Mouse (Mus musculus) intestine, embryonic 15.5 days (tissue): ENCODE data around the gene Myl4. TPM values are rescaled to one million over a fixed set of nuclear protein-coding genes. Genes with fewer than 3 reads are reported as not detected.

Experiments
- ATAC-seq: fragments of 200-750 bp; cut with Nextera tagmentation; 2 replicates; pipeline ENCODE4 v1.8.0; 2017; ENCODE audit warnings: moderate TSS enrichment, moderate library complexity
- H3K27ac ChIP-seq: fragments of 300-500 bp; sonication (generic); 2 replicates; pipeline ENCODE4 v1.5.1; 2015; ENCODE audit warnings: mild to moderate bottlenecking, inconsistent platforms
- H3K27me3 ChIP-seq: fragments of 300-500 bp; sonication (generic); replicated peaks from 2 replicates; pipeline ENCODE4 v1.6.1; 2015; ENCODE audit warnings: inconsistent platforms
- H3K36me3 ChIP-seq: fragments of 300-500 bp; sonication (generic); 2 replicates; pipeline ENCODE4 v1.6.1; 2015; ENCODE audit warnings: inconsistent platforms
- H3K4me1 ChIP-seq: fragments of 300-500 bp; sonication (generic); replicated peaks from 2 replicates; pipeline ENCODE4 v1.6.1; 2015; ENCODE audit warnings: inconsistent platforms
- H3K4me2 ChIP-seq: fragments of 300-500 bp; sonication (generic); replicated peaks from 2 replicates; pipeline ENCODE4 v1.6.1; 2015; ENCODE audit warnings: mild to moderate bottlenecking, inconsistent platforms
- H3K4me3 ChIP-seq: fragments of 300-500 bp; sonication (generic); replicated peaks from 2 replicates; pipeline ENCODE4 v1.5.1; 2015; ENCODE audit warnings: inconsistent platforms
- H3K9ac ChIP-seq: fragments of 300-500 bp; sonication (generic); 2 replicates; pipeline ENCODE4 v1.6.1; 2015; ENCODE audit warnings: inconsistent platforms
- H3K9me3 ChIP-seq: fragments of 300-500 bp; sonication (generic); 2 replicates; pipeline ENCODE4 v1.6.1; 2016; ENCODE audit warnings: inconsistent platforms
- WGBS: fragments of 180-500 bp; shearing (Covaris S2); methylation state at CpG from one replicate; pipeline ENCODE4 v1.1.7; 2015; 5-methylcytosine and 5-hydroxymethylcytosine counted together
- polyA plus RNA-seq: library from polyadenylated mRNA; unstranded; fragments of >200 nt; fragmentation: Nextera tagmentation; extraction: Ambion mirVana; gene quantifications from 2 replicates; pipeline ENCODE4 v1.2.1, GENCODE M21; 2015

Gene Myl4
- polyA plus RNA-seq, 1 experiment from 2014 or later, result 6.4 TPM

DNA sequence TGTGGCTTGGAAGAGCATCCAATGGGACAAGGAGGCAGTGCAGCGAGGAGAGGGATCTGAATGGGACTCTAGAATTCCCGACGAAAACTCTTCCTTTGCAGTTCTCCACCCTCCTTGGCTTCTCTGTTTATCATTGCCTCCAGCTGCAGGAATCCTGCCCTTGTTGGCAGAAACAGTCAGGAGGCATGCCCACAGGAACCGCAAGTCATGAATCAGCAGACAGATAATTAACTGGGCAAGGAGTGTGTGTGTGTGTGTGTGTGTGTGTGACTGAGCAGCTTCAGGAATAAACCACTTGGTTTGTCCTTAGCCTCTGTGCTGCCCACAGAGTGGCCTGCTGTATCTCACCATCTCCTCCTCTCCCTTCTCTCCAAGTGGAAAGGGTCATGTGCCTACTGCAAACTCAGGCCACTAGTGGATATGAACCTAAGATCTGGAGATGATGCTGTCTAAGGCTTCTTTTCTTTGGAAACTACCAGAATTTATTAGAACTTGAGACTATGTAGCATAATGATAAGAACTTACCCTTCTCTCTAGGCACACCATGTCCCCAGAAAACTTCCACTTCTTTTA is 61.2 kb downstream of the Myl4 start:
- Histone ChIP-seq H3K4me3 (no peak overlapping the region), H3K4me1 (peaks cover 11% of the 10 kb centered on the region; the same call in 1 of the 2 replicates), H3K4me2 (no peak overlapping the region), H3K36me3 (no peaks in the 10 kb centered on the region), H3K27ac (no peak overlapping the region), H3K9me3 (no peaks in the 10 kb centered on the region), H3K27me3 (0 out of 2 replicates have a peak, but pooled peaks cover 3% of the 10 kb centered on the region), H3K9ac (no peak overlapping the region)
- no peak for ATAC-seq
- WGBS, result 31% methylated on average over 4 of the region's 4 CpGs

DNA sequence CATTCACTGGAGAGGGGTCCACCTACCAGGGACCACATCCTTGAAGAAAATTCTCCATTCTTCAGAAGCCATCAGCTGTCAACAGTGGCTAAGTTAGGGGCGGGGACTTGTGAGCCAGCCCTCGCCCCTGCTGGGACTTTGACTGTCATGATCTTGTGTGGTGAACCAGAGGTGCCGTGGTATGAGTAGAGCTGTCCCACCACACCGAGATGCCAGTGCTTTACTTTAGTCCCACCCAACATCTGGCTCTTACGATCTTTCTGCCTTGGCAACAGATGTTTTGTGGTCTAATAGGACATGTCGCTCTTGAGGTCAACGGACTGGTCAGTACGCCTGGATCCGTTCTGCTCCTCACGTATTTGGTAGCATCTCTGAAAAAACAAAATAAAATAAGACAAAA is 63.1 kb downstream of the Myl4 start:
- no peak overlapping the region for H3K4me2 ChIP-seq
- ATAC-seq, result no peak
- H3K27ac ChIP-seq, result no peak overlapping the region
- WGBS, result 84% methylated on average over 10 of the region's 10 CpGs
- H3K4me1 ChIP-seq, result no peaks in the 10 kb centered on the region; the same call in 1 of the 2 replicates
- no peaks in the 10 kb centered on the region for H3K36me3 ChIP-seq
- H3K27me3 ChIP-seq, result 0 out of 2 replicates have a peak, but pooled peaks cover 3% of the 10 kb centered on the region
- no peak overlapping the region for H3K9ac ChIP-seq
- no peak overlapping the region for H3K4me3 ChIP-seq
- no peaks in the 10 kb centered on the region for H3K9me3 ChIP-seq

DNA sequence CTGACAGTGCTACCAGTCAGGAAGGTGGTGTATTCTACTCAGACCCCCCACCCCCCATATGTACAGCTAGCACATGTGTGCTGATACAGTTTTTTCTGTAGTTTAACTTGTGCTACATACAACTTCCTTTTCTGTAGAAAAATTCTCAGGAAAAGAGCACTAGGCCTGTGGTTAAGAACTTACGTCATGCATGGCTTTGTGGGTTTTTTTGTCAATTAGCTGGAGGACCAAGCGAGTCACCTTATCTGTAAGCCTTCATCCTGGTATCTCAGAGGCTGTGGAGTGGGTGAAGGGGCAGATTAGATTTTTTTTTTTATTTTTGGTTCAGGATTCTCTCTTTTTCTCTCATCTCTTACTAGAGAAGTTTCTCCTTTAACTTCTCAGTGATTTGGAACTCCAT is 63.7 kb downstream of the Myl4 start:
- no peak overlapping the region for H3K9ac ChIP-seq
- no peak overlapping the region for H3K4me3 ChIP-seq
- 0 out of 2 replicates have a peak, but pooled peaks cover 3% of the 10 kb centered on the region for H3K27me3 ChIP-seq
- no peaks in the 10 kb centered on the region for H3K36me3 ChIP-seq
- H3K27ac ChIP-seq, result no peak overlapping the region
- no peaks in the 10 kb centered on the region; the same call in 1 of the 2 replicates for H3K4me1 ChIP-seq
- no peak for ATAC-seq
- H3K9me3 ChIP-seq, result no peaks in the 10 kb centered on the region
- WGBS, result 76% methylated on average over 2 of the region's 2 CpGs
- no peak overlapping the region for H3K4me2 ChIP-seq

DNA sequence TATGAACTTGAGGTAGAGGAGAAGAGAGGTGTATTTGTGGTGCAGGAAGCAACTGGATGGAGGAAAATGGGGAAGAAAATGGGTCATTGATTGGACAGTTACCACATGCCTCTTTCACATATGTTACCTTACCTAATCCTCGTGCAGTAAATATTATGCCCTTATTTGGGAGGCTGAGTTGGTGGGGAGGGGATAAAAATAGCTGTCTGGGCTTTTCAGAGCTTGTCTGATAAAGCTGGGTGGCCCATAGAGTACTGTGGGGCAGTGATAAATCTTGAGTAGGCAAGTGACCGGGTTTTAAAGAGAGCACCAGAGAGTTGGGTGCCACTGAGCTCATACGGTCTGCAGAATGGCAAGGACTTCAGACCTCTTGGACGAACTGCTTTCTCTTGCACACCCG is 65.7 kb downstream of the Myl4 start:
- 53% methylated on average over 5 of the region's 5 CpGs for WGBS
- H3K27ac ChIP-seq, result no peak overlapping the region
- H3K9ac ChIP-seq, result no peak overlapping the region
- no peaks in the 10 kb centered on the region for H3K36me3 ChIP-seq
- no peak overlapping the region for H3K4me3 ChIP-seq
- no peak overlapping the region for H3K4me2 ChIP-seq
- H3K27me3 ChIP-seq, result no peaks in the 10 kb centered on the region
- no peaks in the 10 kb centered on the region for H3K9me3 ChIP-seq
- ATAC-seq, result no peak
- 0 out of 2 replicates have a peak, but pooled peaks cover 7% of the 10 kb centered on the region for H3K4me1 ChIP-seq

DNA sequence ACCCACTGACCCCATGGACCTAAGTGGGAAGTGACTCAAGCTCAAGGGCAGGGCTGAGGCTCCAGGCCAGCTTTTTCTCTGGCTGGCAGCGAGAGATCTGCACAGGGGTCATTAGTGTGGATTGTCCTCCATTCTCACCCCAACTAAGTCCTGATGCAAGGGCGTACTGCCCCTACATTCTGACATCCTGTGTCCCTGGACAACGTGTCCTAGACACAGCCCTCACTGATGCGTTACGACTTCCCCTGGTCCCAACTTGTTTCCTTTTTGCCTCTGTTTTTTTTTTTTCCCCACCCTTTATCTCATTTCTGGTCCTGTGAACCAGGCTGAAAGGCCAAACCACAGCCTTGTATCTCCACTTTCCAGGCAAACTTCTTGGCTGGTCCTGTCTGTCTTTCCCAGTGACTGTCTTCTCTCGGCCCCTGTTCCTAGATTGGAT is 68.2 kb downstream of the Myl4 start:
- no peaks in the 10 kb centered on the region for H3K27me3 ChIP-seq
- WGBS, result 76% methylated on average over 6 of the region's 6 CpGs
- H3K4me3 ChIP-seq, result no peak overlapping the region
- H3K4me2 ChIP-seq, result no peak overlapping the region
- H3K4me1 ChIP-seq, result 0 out of 2 replicates have a peak, but pooled peaks cover 10% of the 10 kb centered on the region
- H3K36me3 ChIP-seq, result no peaks in the 10 kb centered on the region
- H3K9ac ChIP-seq, result no peak overlapping the region
- H3K27ac ChIP-seq, result no peak overlapping the region
- H3K9me3 ChIP-seq, result no peaks in the 10 kb centered on the region
- ATAC-seq, result no peak

DNA sequence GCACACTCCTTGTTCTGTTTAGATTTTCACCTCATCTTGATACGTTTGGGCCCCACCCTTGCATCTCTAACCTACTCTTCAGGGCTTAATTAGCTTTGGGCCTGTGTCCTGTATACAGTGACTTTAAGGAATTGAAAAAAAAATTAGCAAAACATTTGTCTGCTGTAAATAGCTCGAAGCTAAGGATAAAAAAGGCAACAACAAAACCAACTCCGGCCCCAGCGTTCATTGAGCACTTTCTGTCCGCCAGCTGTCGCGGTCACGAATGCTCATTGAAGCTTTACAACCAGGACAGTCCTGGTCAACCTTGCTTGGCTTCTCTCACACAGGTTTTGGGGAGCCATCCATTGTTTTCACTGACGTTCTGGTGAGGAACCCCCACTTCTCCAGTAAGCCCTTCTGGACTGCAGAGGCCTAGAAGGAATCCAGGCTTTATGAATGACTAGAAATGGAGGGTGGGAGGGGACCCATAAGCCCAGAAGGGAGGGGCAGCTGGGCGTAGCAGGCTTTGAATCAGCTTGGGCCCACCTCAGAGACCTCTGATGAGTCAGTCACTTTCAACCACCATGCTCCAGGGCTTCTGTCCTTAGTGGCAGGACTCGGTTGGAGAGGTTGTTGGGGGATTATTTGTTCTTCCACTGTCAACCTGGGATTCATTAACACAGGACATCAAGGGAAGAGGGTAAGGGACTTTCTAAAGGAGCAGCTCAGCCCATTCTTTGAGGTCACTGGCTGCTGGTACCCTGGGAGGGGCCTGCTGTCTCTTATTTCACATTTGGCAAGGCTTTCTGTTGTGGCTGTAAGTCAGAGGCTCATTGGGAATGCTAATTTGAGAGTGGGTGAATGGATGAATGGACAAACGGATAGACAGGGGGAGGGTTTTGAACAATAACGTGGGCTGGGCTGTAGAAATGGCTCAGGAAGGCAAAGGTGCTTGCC is 68.9 kb downstream of the Myl4 start:
- Histone ChIP-seq H3K9me3 (no peaks in the 10 kb centered on the region), H3K27ac (no peak overlapping the region), H3K4me3 (no peak overlapping the region), H3K9ac (no peak overlapping the region), H3K4me2 (no peak overlapping the region), H3K4me1 (0 out of 2 replicates have a peak, but pooled peaks cover 10% of the 10 kb centered on the region), H3K36me3 (no peaks in the 10 kb centered on the region), H3K27me3 (no peaks in the 10 kb centered on the region)
- 75% methylated on average over 13 of the region's 13 CpGs for WGBS
- no peak for ATAC-seq

DNA sequence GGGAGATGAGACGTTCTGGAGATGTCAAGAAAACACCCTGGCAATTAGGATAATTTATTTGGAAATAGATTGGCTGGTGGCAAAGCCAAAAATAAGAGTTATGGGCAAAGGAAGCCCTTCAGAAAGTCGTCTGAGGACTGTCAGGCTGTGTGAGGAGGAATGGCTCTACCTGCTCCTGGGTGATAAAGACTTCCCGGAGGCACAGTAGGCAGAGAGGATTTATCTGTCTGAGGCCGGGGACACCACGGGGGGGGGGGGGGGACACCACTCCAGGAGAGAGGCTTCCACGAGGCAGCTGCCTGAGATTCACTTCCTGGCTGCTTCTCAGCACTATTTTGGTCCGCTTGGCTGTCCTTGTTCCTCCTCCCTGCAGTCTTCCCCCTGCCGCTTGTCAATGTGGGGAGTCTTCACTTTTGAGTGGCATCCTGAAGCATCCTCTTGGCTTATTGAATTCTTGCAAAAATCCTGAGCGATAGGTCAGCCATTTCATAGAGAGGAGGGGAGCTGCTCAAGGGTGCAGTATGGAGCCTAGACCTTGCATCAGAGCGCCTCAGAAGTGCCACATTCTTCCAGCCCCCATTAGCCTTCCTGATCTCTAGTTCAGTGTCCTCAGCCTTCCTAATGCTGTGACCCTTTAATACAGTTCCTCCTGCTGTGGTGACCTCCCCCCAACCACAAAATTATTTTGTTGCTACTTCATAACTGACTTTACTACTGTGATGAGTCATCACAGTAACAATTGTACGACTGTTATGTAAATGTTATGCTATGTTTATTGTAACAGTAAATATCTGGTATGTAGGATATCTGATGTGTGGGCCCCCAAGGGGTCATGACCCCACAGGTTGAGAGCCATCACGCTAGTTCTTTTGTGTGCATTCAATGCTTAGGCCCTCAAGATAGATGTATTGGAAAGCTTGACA is 71.8 kb downstream of the Myl4 start:
- Histone ChIP-seq H3K4me3 (no peak overlapping the region), H3K4me1 (peaks cover 32% of the 10 kb centered on the region), H3K27me3 (no peaks in the 10 kb centered on the region), H3K27ac (no peak overlapping the region), H3K4me2 (no peak overlapping the region), H3K9me3 (no peaks in the 10 kb centered on the region), H3K9ac (no peak overlapping the region), H3K36me3 (no peaks in the 10 kb centered on the region)
- no peak for ATAC-seq
- WGBS, result 32% methylated on average over 12 of the region's 12 CpGs

DNA sequence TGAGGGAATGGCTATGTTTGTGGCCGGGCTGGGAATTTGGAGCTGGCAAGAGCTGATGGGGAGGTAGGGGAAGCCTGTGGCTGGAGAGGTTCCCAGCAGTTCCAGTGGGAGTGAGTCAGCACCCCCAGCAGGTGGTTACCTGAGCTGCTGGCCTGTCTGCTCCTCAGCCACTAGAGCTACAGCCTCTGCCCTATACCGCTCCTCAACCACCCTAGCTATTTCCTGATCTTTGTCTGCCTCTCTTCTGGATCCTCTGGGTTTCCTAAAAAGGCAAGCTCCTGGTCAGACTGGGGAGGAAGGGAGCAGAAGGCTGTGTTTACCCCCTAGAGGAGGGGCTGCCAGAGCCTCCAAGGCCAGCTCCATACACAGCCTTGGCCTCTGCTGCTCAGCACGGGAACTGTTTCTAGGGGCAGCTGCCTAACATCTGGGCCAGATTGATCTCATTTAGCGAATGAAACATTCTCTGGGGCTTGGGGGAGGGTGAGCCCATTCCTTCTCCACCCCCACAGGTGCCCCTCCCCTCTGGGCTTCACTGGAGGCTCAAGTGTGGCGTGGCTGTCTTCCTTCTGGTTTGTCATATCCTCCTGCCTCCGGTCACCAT is 74.4 kb downstream of the Myl4 start:
- peak; percentile 77 for ATAC-seq
- no peak overlapping the region for H3K9ac ChIP-seq
- H3K4me2 ChIP-seq, result peak overlapping the region; percentile 7; the same call in 1 of the 2 replicates
- H3K27me3 ChIP-seq, result no peaks in the 10 kb centered on the region
- WGBS, result 18% methylated on average over 6 of the region's 6 CpGs
- H3K4me1 ChIP-seq, result peaks cover 28% of the 10 kb centered on the region
- peak overlapping the region; percentile 81 for H3K27ac ChIP-seq
- H3K36me3 ChIP-seq, result no peaks in the 10 kb centered on the region
- H3K4me3 ChIP-seq, result no peak overlapping the region
- H3K9me3 ChIP-seq, result no peaks in the 10 kb centered on the region

DNA sequence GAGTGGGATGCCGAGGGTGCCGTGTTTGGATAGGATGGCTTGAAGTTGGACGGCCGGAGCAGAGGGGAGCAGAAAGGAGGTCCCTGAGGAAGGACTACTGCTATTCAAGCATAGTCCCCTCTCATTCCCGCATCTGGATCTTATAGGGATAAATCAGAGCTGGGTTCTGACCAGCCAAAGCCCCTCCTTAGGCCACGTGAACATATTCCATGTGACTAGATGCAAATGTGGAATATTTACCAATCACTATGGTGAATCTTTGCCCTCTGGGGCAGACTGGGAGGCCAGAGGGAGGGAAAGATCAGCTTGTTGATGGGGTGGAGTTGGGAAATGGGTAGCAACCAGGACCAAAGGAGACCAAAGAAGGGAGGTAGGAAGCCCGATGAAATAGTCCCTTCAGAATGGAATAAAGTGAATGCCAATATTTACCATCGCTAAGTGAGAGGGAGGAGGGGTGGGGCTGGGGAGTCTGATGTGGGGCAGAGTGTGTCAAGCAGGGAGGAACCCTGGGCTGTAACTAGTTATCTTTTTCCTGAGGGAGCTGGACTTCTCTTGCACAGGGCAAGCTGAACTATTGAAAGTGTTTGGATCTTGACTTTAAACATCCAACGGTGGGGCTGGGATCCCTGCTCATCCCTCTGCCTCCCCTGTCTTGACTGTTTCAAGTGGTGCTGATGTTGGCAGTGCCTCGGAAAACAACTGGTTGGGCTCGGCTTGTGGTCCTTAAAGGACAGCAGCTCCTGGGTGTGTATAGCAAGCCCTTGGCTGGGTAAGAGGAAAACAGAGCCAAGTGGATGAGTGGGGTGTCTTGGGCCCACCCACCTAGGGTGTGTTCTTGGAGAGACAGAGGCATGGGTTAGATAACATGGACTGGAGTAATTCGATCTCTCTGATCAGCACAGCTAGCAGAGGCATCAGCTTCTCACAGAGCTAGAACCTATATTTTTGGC is 75.3 kb downstream of the Myl4 start:
- 21% methylated on average over 12 of the region's 12 CpGs for WGBS
- Histone ChIP-seq H3K4me3 (no peak overlapping the region), H3K9ac (no peak overlapping the region), H3K27ac (peak overlapping the region; percentile 81), H3K4me1 (peaks cover 28% of the 10 kb centered on the region), H3K27me3 (no peaks in the 10 kb centered on the region), H3K4me2 (peak overlapping the region; percentile 7), H3K36me3 (no peaks in the 10 kb centered on the region), H3K9me3 (no peaks in the 10 kb centered on the region)
- ATAC-seq, result peak; percentile 76

DNA sequence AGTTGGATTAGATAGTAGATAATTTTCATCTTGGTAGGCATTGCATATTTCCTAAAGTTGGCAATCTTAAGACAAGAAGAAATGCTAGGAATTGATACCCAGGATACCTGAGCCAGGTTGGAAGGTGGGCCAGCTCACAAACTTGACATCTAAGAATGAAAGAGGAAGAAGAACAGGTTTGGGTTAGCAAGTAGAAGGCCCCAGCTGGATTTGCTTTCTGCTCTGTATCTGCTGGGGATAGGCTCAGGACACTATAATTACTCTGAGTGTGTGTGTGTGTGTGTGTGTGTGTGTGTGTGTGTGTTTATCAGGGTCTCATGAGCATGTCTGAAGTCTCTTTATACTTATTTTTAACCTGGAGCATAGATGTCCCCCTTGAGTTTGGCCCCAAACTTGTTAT is 76.2 kb downstream of the Myl4 start:
- Histone ChIP-seq H3K9ac (no peak overlapping the region), H3K9me3 (no peaks in the 10 kb centered on the region), H3K4me3 (no peak overlapping the region), H3K27me3 (no peaks in the 10 kb centered on the region), H3K27ac (peak overlapping the region; percentile 81; the same call in 1 of the 2 replicates), H3K4me1 (peaks cover 28% of the 10 kb centered on the region), H3K36me3 (no peaks in the 10 kb centered on the region), H3K4me2 (no peak overlapping the region)
- no peak for ATAC-seq
